Mouse (Mus musculus) olfactory bulb, adult 2 months (tissue): Measurements from ENCODE around the gene Polr3b.

Experiments used
- CTCF ChIP-seq: fragments of 200-500 bp; IDR thresholded peaks from 2 replicates; pipeline ENCODE4 v1.5.1; 2012; ENCODE audit warnings: low read depth, mild to moderate bottlenecking, low read length, moderate library complexity; ENCODE audit not compliant: insufficient read depth
- POLR2A ChIP-seq: fragments of 200-500 bp; IDR thresholded peaks from 2 replicates; pipeline ENCODE4 v1.6.1; 2012; ENCODE audit warnings: mild to moderate bottlenecking, low read depth, low read length, moderate library complexity; ENCODE audit not compliant: insufficient read depth

- TF ChIP-seq CTCF (no peak), POLR2A (no peak)
Measured at GRCm38 (mm10) chr10:84727005-84727404, 104.9 kb downstream of the Polr3b start.
